Mouse (Mus musculus) brain, embryonic 14.5 days (tissue): Measurements from ENCODE around the gene Olfm1.

ENCODE experiments used
- CTCF ChIP-seq: fragments of 200-500 bp; IDR thresholded peaks from 2 replicates; pipeline ENCODE4 v1.5.1; 2012; ENCODE audit warnings: inconsistent platforms, mild to moderate bottlenecking, moderate library complexity, borderline replicate concordance; ENCODE audit not compliant: insufficient read depth, insufficient read length; ENCODE audit errors: extremely low read depth
- POLR2A ChIP-seq: fragments of 200-500 bp; IDR thresholded peaks from 2 replicates; pipeline ENCODE4 v1.6.1; 2012; ENCODE audit warnings: mild to moderate bottlenecking, inconsistent platforms, borderline replicate concordance; ENCODE audit not compliant: poor library complexity, insufficient read depth, insufficient read length, severe bottlenecking; ENCODE audit errors: extremely low read depth

GRCm38 (mm10) chr2:28225906-28226305 lies 33.1 kb downstream of the Olfm1 start:
- TF ChIP-seq POLR2A (no peak), CTCF (no peak)
